Mouse (Mus musculus) NIH3T3 (cell line): ENCODE results near the gene Dab2ip.

ENCODE experiments used
- DNase-seq: peaks from one replicate; pipeline ENCODE4 v3.0.0-alpha.2; 2012; ENCODE audit warnings: low read depth

The Dab2ip gene

GRCm38 (mm10) chr2:35622261-35623103, 64.4 kb downstream of the Dab2ip start:
- DNase-seq = no peak

GRCm38 (mm10) chr2:35623104-35623377, 65.0 kb downstream of the Dab2ip start:
- DNase-seq = no peak

GRCm38 (mm10) chr2:35623431-35624148, 65.5 kb downstream of the Dab2ip start:
- no peak for DNase-seq

GRCm38 (mm10) chr2:35624380-35625006, 66.4 kb downstream of the Dab2ip start:
- no peak for DNase-seq

- DNase-seq = no peak
Measured at GRCm38 (mm10) chr2:35625007-35625380, 66.9 kb downstream of the Dab2ip start.

- DNase-seq = no peak
Measured at GRCm38 (mm10) chr2:35625526-35625925, 67.5 kb downstream of the Dab2ip start.

GRCm38 (mm10) chr2:35626181-35626727, 68.2 kb downstream of the Dab2ip start:
- DNase-seq = no peak

- DNase-seq = no peak
Measured at GRCm38 (mm10) chr2:35627298-35627898, 69.3 kb downstream of the Dab2ip start.

- no peak for DNase-seq
Measured at GRCm38 (mm10) chr2:35628052-35628451, 70.0 kb downstream of the Dab2ip start.

GRCm38 (mm10) chr2:35628656-35629055, 70.6 kb downstream of the Dab2ip start:
- DNase-seq = no peak

GRCm38 (mm10) chr2:35629126-35629525, 71.1 kb downstream of the Dab2ip start:
- no peak for DNase-seq

GRCm38 (mm10) chr2:35633392-35633791, 75.3 kb downstream of the Dab2ip start:
- no peak for DNase-seq

- no peak for DNase-seq
Measured at GRCm38 (mm10) chr2:35634963-35635362, 76.9 kb downstream of the Dab2ip start.

GRCm38 (mm10) chr2:35635541-35635940, 77.5 kb downstream of the Dab2ip start:
- DNase-seq = peak; percentile 51

- DNase-seq = no peak
Measured at GRCm38 (mm10) chr2:35637880-35638535, 79.9 kb downstream of the Dab2ip start.

- no peak for DNase-seq
Measured at GRCm38 (mm10) chr2:35639799-35640198, 81.7 kb downstream of the Dab2ip start.

GRCm38 (mm10) chr2:35640576-35640975, 82.5 kb downstream of the Dab2ip start:
- DNase-seq = peak; percentile 27

GRCm38 (mm10) chr2:35642224-35642623, 84.2 kb downstream of the Dab2ip start:
- no peak for DNase-seq

- no peak for DNase-seq
Measured at GRCm38 (mm10) chr2:35646553-35646952, 88.5 kb downstream of the Dab2ip start.

- peak; percentile 85 for DNase-seq
Measured at GRCm38 (mm10) chr2:35649708-35650107, 91.6 kb downstream of the Dab2ip start.

- DNase-seq = peak; percentile 67
Measured at GRCm38 (mm10) chr2:35651297-35651731, 93.2 kb downstream of the Dab2ip start.

GRCm38 (mm10) chr2:35652984-35653383, 94.9 kb downstream of the Dab2ip start:
- DNase-seq = no peak
